Mouse (Mus musculus) kidney, postnatal 36 days (tissue): ENCODE results near the gene Sema3d.

Experiments
- DNase-seq, 2 experiments: peaks; one replicate each; pipeline ENCODE4 v3.0.0; 2021 to 2022; ENCODE audit warnings: mixed read lengths in 2 of 2

Gene Sema3d

GRCm38 (mm10) chr5:12383133-12383959 is at the start of gene Sema3d:
Sema3d (plus strand) TSS chr5:12383385.
- DNase-seq = peak; percentile 62 to 86

- no peak for DNase-seq
Measured at GRCm38 (mm10) chr5:12377261-12377660, 5.9 kb upstream of the Sema3d start.

DNA sequence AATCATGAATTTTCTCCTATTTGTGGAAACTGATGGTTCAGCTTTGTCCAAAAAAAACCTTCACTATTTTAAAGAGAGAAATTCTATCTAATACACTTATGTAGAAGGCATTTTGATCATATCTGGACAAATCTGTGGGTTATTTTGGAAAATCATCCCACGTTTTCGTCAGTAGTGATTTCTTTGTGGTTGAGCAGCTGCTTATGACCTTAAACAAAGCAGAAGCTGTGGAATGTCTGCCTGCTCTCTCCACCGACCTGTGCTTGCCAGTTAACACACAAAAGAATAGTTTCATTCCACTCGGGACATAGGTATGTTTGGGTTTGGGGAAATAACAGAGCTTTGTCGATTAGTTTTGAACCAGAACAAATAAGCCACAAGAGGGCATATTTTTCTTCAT is 4.3 kb upstream of the Sema3d start:
- DNase-seq = no peak

DNA sequence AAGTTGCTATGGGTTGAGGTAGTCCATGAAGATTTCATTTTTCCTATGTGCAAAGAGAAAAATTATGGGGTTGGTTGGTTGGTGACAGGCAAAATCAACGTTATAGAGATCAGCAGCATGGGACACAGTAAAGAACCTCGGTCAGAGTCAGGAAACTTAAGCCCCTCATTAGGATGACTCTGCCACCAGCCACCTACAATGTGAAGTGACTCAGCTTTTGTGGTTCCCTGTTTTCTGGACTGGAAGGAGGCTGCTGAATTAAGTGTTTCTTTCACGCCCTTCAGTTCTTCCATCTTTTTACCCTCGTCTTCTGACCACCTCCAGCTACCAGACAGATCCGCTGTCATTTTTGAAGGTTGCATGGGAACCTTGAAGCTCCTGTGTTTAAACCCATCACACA is 1.2 kb upstream of the Sema3d start:
- DNase-seq = no peak

DNA sequence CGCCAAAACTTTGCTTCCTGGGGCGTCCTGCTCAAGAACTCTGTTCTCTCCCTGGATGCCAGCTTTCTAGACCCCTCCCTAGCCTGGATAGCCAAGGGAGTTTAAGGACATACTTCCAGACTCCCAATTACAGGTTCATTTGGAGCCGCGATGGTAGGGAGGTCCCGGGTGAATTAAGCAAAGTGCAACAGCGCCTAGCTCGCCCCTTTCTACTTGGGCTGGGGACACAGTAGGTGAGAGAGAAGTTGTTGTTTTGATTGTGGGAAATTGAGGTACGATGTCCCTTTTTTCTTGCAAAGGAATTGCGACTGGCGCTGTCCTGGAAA is 738 bp downstream of the Sema3d start:
- DNase-seq = no peak

GRCm38 (mm10) chr5:12392667-12393066 is 9.5 kb downstream of the Sema3d start:
- no peak for DNase-seq

- DNase-seq = no peak
Measured at GRCm38 (mm10) chr5:12399271-12399670, 16.1 kb downstream of the Sema3d start.

GRCm38 (mm10) chr5:12404229-12404628 is 21.0 kb downstream of the Sema3d start:
- DNase-seq = no peak

DNA sequence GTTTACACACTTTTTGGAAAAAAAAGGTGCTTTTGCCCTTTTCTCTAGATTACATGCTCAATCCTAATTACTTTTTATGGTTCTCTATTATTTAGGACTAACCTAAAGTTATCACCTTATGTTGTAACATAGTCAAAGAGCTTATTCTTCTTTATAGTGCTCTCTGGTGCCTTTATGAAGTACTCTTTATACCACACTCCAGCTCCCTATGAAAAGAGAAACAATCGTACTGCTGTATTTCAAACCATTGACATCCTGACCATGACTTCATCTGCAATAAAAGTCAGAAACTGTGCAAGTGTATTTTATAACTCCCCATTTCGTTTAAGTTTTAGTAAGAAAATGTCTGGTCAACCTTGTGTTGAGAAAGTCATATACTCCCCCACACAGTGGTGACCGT is 29.4 kb downstream of the Sema3d start:
- no peak for DNase-seq

GRCm38 (mm10) chr5:12423264-12423663 is 40.1 kb downstream of the Sema3d start:
- no peak for DNase-seq

GRCm38 (mm10) chr5:12441737-12442136 is 58.6 kb downstream of the Sema3d start:
- no peak for DNase-seq

- no peak for DNase-seq
Measured at GRCm38 (mm10) chr5:12442176-12443105, 59.3 kb downstream of the Sema3d start.

DNA sequence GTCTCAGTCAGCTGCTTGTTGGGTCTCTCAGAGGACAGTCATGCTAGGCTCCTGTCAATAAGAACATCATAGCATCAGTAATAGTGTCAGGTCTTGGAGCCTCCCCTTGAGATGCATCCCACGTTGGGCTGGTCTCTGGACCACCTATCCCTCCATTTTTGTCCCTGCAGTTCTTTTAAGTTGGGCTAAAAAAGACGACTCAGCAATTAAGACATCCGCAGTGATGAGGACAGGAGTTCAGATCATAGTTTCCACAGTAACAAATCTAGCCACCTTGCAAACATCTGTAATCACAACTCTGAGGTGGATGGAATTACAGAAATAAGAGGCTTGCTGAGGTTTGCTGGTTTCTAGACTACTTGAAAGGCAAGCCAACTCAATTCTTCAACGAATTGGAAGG is 67.9 kb downstream of the Sema3d start:
- DNase-seq = no peak

DNA sequence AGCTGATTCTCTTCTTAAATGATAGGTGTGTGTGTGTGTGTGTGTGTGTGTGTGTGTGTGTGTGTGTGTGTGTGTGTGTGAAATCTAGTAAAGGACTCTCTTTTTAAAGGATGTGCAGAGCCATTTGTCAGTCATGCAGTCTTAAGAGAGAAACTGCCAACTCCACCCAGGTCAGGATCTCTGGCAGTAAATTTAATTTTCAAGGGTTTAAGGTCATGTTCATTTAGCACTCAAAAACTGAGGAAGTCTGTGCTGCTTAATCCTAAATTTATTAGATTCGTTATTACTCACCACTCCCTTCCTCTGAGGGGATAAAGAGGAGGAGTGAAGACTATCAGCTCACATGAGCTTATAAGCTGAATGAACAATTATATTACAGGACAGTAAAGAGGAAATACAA is 71.8 kb downstream of the Sema3d start:
- DNase-seq = peak; percentile 19 to 24

DNA sequence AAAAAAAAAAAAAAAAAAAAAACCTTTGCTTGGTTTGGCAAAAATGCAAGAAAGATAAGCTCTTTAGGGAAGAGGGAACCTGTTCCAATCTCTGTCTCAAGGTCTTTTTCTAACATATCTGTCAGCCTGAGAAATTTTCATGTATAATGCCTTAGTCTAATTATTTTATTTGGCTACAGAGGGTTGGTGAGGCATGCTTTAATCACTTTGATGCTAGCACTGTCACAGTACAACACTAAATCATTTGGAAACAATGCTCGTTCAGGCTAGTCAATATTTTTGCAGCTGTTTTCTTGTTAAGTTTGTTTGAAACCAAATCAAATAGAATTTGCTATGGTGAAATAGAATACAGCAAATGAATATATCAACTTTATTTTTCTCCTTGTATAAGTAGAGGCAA is 74.3 kb downstream of the Sema3d start:
- no peak for DNase-seq

- DNase-seq = no peak
Measured at GRCm38 (mm10) chr5:12467568-12468336, 84.6 kb downstream of the Sema3d start.

GRCm38 (mm10) chr5:12474904-12475638 is 91.9 kb downstream of the Sema3d start:
- no peak for DNase-seq

- no peak for DNase-seq
Measured at GRCm38 (mm10) chr5:12475639-12475916, 92.4 kb downstream of the Sema3d start.

DNA sequence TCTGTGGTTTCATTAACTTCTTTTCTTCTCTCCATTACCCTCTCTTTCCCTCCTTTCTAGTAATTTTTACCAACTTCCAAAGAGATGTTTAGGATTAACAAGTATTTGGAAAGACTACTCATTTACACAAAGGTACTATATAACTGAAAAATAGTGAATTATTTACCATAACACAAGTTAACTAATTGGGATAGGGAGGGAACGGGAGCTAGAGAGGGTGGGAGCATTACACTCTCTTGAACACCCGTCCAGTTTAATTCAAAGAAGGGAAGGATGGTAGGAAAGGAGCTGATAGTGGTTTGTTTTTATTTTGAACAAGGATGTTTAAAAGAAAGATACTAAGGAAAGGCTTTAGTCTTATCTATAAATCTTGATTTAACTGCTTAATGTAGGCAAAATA is 104.7 kb downstream of the Sema3d start:
- no peak for DNase-seq

- DNase-seq = no peak
Measured at GRCm38 (mm10) chr5:12491704-12492103, 108.5 kb downstream of the Sema3d start.

- no peak for DNase-seq
Measured at GRCm38 (mm10) chr5:12498227-12498928, 115.2 kb downstream of the Sema3d start.

- no peak for DNase-seq
Measured at GRCm38 (mm10) chr5:12499037-12499436, 115.9 kb downstream of the Sema3d start.
